Mouse (Mus musculus) kidney, adult 2 months (tissue): ENCODE measurements around the gene Senp1.

Experiments used
- CTCF ChIP-seq: fragments of 200-500 bp; conservative IDR thresholded peaks from 2 replicates; pipeline ENCODE4 v1.5.1; 2011; ENCODE audit warnings: low read depth, mild to moderate bottlenecking, control low read depth, low read length, moderate library complexity, mixed read lengths; ENCODE audit not compliant: insufficient read depth, insufficient read length
- POLR2A ChIP-seq: fragments of 200-500 bp; IDR thresholded peaks from one replicate; pipeline ENCODE4 v1.6.1; 2011; ENCODE audit warnings: low read depth, low read length, control low read depth

DNA sequence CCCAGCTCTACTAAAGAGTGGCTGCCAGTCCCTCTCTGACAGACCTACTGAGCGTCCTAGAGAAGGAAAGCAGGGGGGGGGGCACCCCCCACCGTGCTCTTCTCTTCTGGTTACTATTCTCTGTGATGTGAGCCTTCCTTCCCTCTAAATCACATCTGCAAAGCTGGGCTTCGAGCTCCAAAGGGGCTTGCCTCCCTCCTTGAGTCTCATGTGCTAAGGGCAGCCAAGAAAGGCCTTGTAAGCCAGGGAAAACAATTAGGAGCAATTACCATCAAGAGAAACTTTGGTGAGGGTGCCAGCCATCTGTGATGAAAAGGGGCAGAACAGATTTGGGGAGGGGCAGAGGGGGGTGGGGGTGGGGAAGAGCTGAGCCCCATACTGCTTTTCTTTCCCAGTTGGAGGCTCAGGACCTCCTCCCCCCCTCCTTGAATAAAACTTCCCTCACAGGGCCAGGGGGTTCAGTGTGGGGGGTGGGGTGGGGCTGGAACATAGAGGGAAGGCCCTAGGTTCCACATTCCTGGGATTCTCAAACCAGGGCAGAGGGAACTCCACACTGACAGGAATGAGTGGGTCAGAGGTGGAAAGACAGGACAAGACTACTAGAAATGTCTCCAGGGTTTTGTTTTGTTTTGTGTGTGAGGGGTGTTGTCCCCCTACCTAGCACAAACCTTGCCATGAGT is 58.3 kb downstream of the Senp1 start:
- TF ChIP-seq POLR2A = no peak
- no peak for TF ChIP-seq CTCF
